Mouse (Mus musculus) liver, embryonic 15.5 days (tissue): ENCODE data around the gene Add1. TPM values are rescaled to one million over a fixed set of nuclear protein-coding genes. Genes with fewer than 3 reads are reported as not detected.
A peak's percentile ranks its signal among the peaks of the same experiment; 100 is the strongest.
"Not testable (repeated sequence)": the region's sequence is repeated elsewhere in the genome, so short reads cannot be mapped to it uniquely, and the experiment has no call there.

Source experiments
- ATAC-seq: fragments of 200-750 bp; cut with Nextera tagmentation; 2 replicates; pipeline ENCODE4 v1.8.0; 2017; ENCODE audit warnings: moderate number of reproducible peaks, mild to moderate bottlenecking, moderate library complexity; ENCODE audit not compliant: insufficient read depth
- H3K27ac ChIP-seq: fragments of 300-500 bp; sonication (generic); replicated peaks from 2 replicates; pipeline ENCODE4 v1.5.1; 2015; ENCODE audit warnings: mild to moderate bottlenecking, inconsistent platforms
- H3K27me3 ChIP-seq: fragments of 300-500 bp; sonication (generic); 2 replicates; pipeline ENCODE4 v1.6.1; 2015; ENCODE audit warnings: mild to moderate bottlenecking, inconsistent platforms
- H3K36me3 ChIP-seq: fragments of 300-500 bp; sonication (generic); replicated peaks from 2 replicates; pipeline ENCODE4 v1.6.1; 2015; ENCODE audit warnings: moderate library complexity, mild to moderate bottlenecking, inconsistent platforms
- H3K4me1 ChIP-seq: fragments of 300-500 bp; sonication (generic); replicated peaks from 2 replicates; pipeline ENCODE4 v1.6.1; 2015; ENCODE audit warnings: inconsistent platforms
- H3K4me2 ChIP-seq: fragments of 300-500 bp; sonication (generic); 2 replicates; pipeline ENCODE4 v1.6.1; 2015; ENCODE audit warnings: moderate library complexity, mild to moderate bottlenecking, inconsistent platforms
- H3K4me3 ChIP-seq: fragments of 300-500 bp; sonication (generic); replicated peaks from 2 replicates; pipeline ENCODE4 v1.5.1; 2015; ENCODE audit warnings: mild to moderate bottlenecking, inconsistent platforms
- H3K9ac ChIP-seq: fragments of 300-500 bp; sonication (generic); 2 replicates; pipeline ENCODE4 v1.6.1; 2015; ENCODE audit warnings: moderate library complexity, mild to moderate bottlenecking, inconsistent platforms
- H3K9me3 ChIP-seq: fragments of 300-500 bp; sonication (generic); replicated peaks from 2 replicates; pipeline ENCODE4 v1.6.1; 2016; ENCODE audit warnings: inconsistent platforms
- WGBS: fragments of 180-500 bp; shearing (Covaris S2); methylation state at CpG from one replicate; pipeline ENCODE4 v1.1.7; 2015; ENCODE audit warnings: mixed read lengths; ENCODE audit not compliant: insufficient replicate concordance; 5-methylcytosine and 5-hydroxymethylcytosine counted together
- polyA plus RNA-seq: library from polyadenylated mRNA; unstranded; fragments of >200 nt; fragmentation: Nextera tagmentation; extraction: Ambion mirVana; gene quantifications from 2 replicates; pipeline ENCODE4 v1.2.1, GENCODE M21; 2015

Add1 gene
- polyA plus RNA-seq, 1 experiment from 2014 or later = 135 TPM

DNA sequence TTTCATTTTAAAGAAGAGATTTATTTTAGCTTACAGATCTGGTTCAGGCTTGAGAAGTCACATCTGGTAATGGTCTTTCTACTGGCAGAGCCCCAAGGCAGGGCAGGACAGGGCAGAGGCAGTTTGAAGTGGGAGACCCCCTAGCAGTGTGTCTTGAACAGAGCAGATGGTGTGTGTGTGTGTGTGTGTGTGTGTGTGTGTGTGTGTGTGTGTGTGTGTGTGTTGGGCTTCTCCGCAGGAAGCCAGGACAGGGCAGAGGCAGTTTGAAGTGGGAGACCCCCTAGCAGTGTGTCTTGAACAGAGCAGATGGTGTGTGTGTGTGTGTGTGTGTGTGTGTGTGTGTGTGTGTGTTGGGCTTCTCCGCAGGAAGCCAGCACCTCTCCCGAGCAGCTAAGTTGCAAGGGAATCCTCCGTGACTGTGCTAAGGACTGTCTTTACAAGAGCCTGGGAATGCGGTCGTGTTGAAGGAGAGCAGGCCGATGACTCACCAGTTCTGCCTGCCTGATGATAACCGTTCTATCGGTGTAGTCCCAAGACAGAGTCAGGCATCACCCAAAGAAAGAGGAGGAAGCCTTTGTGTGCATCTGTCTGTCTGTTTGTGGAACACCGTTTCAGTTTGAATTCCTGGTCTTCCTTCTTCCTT lies 8.3 kb downstream of the Add1 start:
- Histone ChIP-seq H3K9ac (peak overlapping the region; percentile 56), H3K4me3 (peak overlapping the region; percentile 51), H3K27ac (peak overlapping the region; percentile 98), H3K4me1 (peaks cover 85% of the 10 kb centered on the region), H3K36me3 (peaks cover 50% of the 10 kb centered on the region), H3K4me2 (peak overlapping the region; percentile 76)
- H3K27me3 ChIP-seq, H3K9me3 ChIP-seq: not testable (repeated sequence)
- ATAC-seq = peak; percentile 97
- 14% methylated on average over 10 of the region's 10 CpGs for WGBS

- H3K27ac ChIP-seq = peak overlapping the region; percentile 98
- no peaks in the 10 kb centered on the region for H3K27me3 ChIP-seq
- H3K9ac ChIP-seq = peak overlapping the region; percentile 56
- ATAC-seq = peak; percentile 87
- peak overlapping the region; percentile 76 for H3K4me2 ChIP-seq
- peaks cover 45% of the 10 kb centered on the region for H3K36me3 ChIP-seq
- H3K9me3 ChIP-seq = no peaks in the 10 kb centered on the region
- H3K4me3 ChIP-seq = peak overlapping the region; percentile 51
- peaks cover 80% of the 10 kb centered on the region for H3K4me1 ChIP-seq
- WGBS = 22% methylated on average over 5 of the region's 5 CpGs
Observed at GRCm38 (mm10) chr5:34582314-34582675, 8.8 kb downstream of the Add1 start.

- Histone ChIP-seq H3K36me3 (peaks cover 35% of the 10 kb centered on the region), H3K4me1 (peaks cover 74% of the 10 kb centered on the region), H3K27me3 (no peaks in the 10 kb centered on the region), H3K4me3 (no peak overlapping the region), H3K4me2 (no peak overlapping the region), H3K27ac (peak overlapping the region; percentile 26; the same call in 1 of the 2 replicates), H3K9me3 (no peaks in the 10 kb centered on the region), H3K9ac (no peak overlapping the region)
- ATAC-seq = no peak
- 67% methylated on average over 5 of the region's 5 CpGs for WGBS
Observed at GRCm38 (mm10) chr5:34585216-34585615, 11.8 kb downstream of the Add1 start.

- peaks cover 40% of the 10 kb centered on the region for H3K36me3 ChIP-seq
- no peak overlapping the region for H3K9ac ChIP-seq
- H3K27me3 ChIP-seq = no peaks in the 10 kb centered on the region
- no peak for ATAC-seq
- 84% methylated on average over 5 of the region's 5 CpGs for WGBS
- no peaks in the 10 kb centered on the region for H3K9me3 ChIP-seq
- H3K27ac ChIP-seq = no peak overlapping the region
- peaks cover 59% of the 10 kb centered on the region for H3K4me1 ChIP-seq
- no peak overlapping the region for H3K4me3 ChIP-seq
- no peak overlapping the region for H3K4me2 ChIP-seq
Observed at GRCm38 (mm10) chr5:34587881-34588280, 14.4 kb downstream of the Add1 start.

DNA sequence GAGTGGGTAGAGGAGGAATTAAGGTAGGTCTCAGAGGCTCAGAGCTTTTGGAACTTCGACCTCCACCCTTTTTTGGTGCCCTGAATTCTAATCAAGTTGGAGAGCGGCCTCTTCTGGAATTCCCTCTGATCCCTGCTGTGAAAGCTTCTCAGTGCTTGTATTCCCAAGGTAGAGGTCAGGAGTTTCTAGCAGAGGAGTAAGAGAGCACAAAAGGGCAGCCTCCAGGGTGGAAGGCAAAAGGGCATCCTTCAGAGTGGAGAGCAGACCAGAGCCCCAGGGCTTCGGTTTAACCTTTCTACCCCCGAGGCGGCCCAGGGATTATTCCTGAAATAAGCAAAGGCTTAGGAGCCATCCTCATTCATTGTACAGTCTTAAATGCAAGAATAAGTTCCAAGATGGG lies 16.6 kb downstream of the Add1 start:
- no peaks in the 10 kb centered on the region for H3K9me3 ChIP-seq
- no peak overlapping the region for H3K4me3 ChIP-seq
- peaks cover 40% of the 10 kb centered on the region for H3K4me1 ChIP-seq
- no peak overlapping the region for H3K27ac ChIP-seq
- 62% methylated on average over 5 of the region's 5 CpGs for WGBS
- no peak overlapping the region for H3K4me2 ChIP-seq
- no peak overlapping the region for H3K9ac ChIP-seq
- no peak for ATAC-seq
- no peaks in the 10 kb centered on the region for H3K27me3 ChIP-seq
- H3K36me3 ChIP-seq = peaks cover 41% of the 10 kb centered on the region

GRCm38 (mm10) chr5:34590702-34591101 lies 17.2 kb downstream of the Add1 start:
- H3K4me1 ChIP-seq = peaks cover 35% of the 10 kb centered on the region
- 83% methylated on average over 4 of the region's 4 CpGs for WGBS

GRCm38 (mm10) chr5:34591388-34592004 lies 18.0 kb downstream of the Add1 start:
- H3K27me3 ChIP-seq = no peaks in the 10 kb centered on the region
- no peaks in the 10 kb centered on the region for H3K9me3 ChIP-seq
- H3K4me2 ChIP-seq = no peak overlapping the region
- H3K9ac ChIP-seq = no peak overlapping the region
- no peak overlapping the region for H3K4me3 ChIP-seq
- WGBS = 85% methylated on average over 5 of the region's 5 CpGs
- H3K4me1 ChIP-seq = peaks cover 30% of the 10 kb centered on the region
- H3K27ac ChIP-seq = no peak overlapping the region
- no peak for ATAC-seq
- peaks cover 33% of the 10 kb centered on the region for H3K36me3 ChIP-seq

More at GRCm38 (mm10) chr5:34590702-34591101, 17.2 kb downstream of the Add1 start:
- H3K27me3 ChIP-seq = no peaks in the 10 kb centered on the region
- no peak overlapping the region for H3K27ac ChIP-seq
- H3K9me3 ChIP-seq = no peaks in the 10 kb centered on the region
- no peak overlapping the region for H3K9ac ChIP-seq
- ATAC-seq = no peak
- no peak overlapping the region for H3K4me3 ChIP-seq
- peaks cover 37% of the 10 kb centered on the region for H3K36me3 ChIP-seq
- H3K4me2 ChIP-seq = no peak overlapping the region

DNA sequence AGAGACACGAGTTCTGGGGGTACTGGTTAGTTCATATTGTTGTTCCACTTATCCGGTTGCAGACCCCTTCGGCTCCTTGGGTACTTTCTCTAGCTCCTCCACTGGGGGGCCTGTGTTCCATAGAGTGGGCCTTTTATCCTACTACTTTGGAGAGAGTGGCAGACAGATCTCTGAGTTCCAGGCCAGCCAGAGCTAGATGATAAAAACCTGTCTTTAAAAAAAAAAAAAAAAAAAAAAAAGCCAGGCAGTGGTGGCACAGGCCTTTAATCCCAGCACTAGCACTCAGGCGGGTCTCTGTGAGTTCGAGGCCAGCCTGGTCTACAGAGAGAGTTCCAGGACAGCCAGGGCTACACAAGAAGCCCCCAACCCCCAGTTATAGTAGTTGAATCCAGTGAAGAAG lies 18.8 kb downstream of the Add1 start:
- H3K4me3 ChIP-seq, H3K4me2 ChIP-seq, H3K9ac ChIP-seq, H3K27me3 ChIP-seq, ATAC-seq, H3K9me3 ChIP-seq, H3K27ac ChIP-seq: not testable (repeated sequence)
- peaks cover 40% of the 10 kb centered on the region for H3K36me3 ChIP-seq
- peaks cover 29% of the 10 kb centered on the region for H3K4me1 ChIP-seq
- 85% methylated on average over 5 of the region's 5 CpGs for WGBS

GRCm38 (mm10) chr5:34592666-34593065 lies 19.2 kb downstream of the Add1 start:
- WGBS = 89% methylated on average over 6 of the region's 6 CpGs
- Histone ChIP-seq H3K4me2 (no peak overlapping the region), H3K27ac (no peak overlapping the region), H3K27me3 (no peaks in the 10 kb centered on the region), H3K9ac (no peak overlapping the region), H3K4me3 (no peak overlapping the region), H3K9me3 (no peaks in the 10 kb centered on the region), H3K36me3 (peaks cover 44% of the 10 kb centered on the region), H3K4me1 (peaks cover 29% of the 10 kb centered on the region)
- no peak for ATAC-seq

GRCm38 (mm10) chr5:34593202-34593727 lies 19.8 kb downstream of the Add1 start:
- peaks cover 27% of the 10 kb centered on the region for H3K4me1 ChIP-seq
- no peaks in the 10 kb centered on the region for H3K27me3 ChIP-seq
- H3K27ac ChIP-seq = no peak overlapping the region
- no peak overlapping the region for H3K9ac ChIP-seq
- 91% methylated on average over 9 of the region's 9 CpGs for WGBS
- no peak overlapping the region for H3K4me3 ChIP-seq
- peaks cover 49% of the 10 kb centered on the region for H3K36me3 ChIP-seq
- H3K9me3 ChIP-seq = no peaks in the 10 kb centered on the region
- no peak for ATAC-seq
- no peak overlapping the region for H3K4me2 ChIP-seq

DNA sequence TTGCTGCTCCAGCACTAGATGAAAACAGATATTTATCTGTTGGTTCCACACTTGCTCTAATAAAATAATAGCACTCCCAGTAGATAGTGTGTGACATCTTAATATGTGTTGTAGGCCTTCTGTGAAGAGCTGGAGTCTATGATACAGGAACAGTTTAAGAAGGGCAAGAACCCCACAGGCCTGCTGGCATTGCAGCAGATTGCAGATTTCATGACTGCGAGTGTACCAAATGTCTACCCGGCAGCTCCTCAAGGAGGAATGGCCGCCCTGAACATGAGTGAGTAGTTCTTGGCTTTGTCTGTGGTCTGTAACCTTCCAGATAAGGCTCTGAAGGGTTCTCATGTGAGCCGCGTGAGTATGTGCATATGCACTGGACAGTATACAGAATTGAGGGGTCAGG lies 31.1 kb downstream of the Add1 start:
- H3K9ac ChIP-seq = no peak overlapping the region
- H3K27ac ChIP-seq = no peak overlapping the region
- peaks cover 91% of the 10 kb centered on the region for H3K36me3 ChIP-seq
- no peaks in the 10 kb centered on the region for H3K4me1 ChIP-seq
- WGBS = 51% methylated on average over 5 of the region's 5 CpGs
- no peak overlapping the region for H3K4me2 ChIP-seq
- H3K4me3 ChIP-seq = no peak overlapping the region
- H3K9me3 ChIP-seq = no peaks in the 10 kb centered on the region
- no peaks in the 10 kb centered on the region for H3K27me3 ChIP-seq
- no peak for ATAC-seq
